Mouse (Mus musculus) hindbrain, embryonic 11.5 days (tissue): ENCODE results near the gene Apol6. TPM values are rescaled to one million over a fixed set of nuclear protein-coding genes. Genes with fewer than 3 reads are reported as not detected.

Experiments used
- ATAC-seq: fragments of 200-750 bp; cut with Nextera tagmentation; 2 replicates; pipeline ENCODE4 v1.8.0; 2017; ENCODE audit warnings: mild to moderate bottlenecking, moderate TSS enrichment, moderate library complexity; ENCODE audit not compliant: low FRiP score
- DNase-seq: peaks from one replicate; pipeline ENCODE4 v3.0.0-alpha.2; 2015; ENCODE audit warnings: low spot score
- H3K27ac ChIP-seq: fragments of 300-500 bp; sonication (generic); 2 replicates; pipeline ENCODE4 v1.5.1; 2014; ENCODE audit warnings: mild to moderate bottlenecking, low read depth, low read length
- H3K27me3 ChIP-seq: fragments of 300-500 bp; sonication (generic); 2 replicates; pipeline ENCODE4 v1.6.1; 2014; ENCODE audit warnings: mild to moderate bottlenecking, low read length, moderate library complexity, mixed read lengths; ENCODE audit not compliant: control insufficient read depth, insufficient read depth
- H3K36me3 ChIP-seq: fragments of 300-500 bp; sonication (generic); 2 replicates; pipeline ENCODE4 v1.6.1; 2014; ENCODE audit warnings: mild to moderate bottlenecking, low read length, moderate library complexity, mixed read lengths; ENCODE audit not compliant: control insufficient read depth, insufficient read depth
- H3K4me1 ChIP-seq: fragments of 300-500 bp; sonication (generic); replicated peaks from 2 replicates; pipeline ENCODE4 v1.6.1; 2014; ENCODE audit warnings: low read length, mixed read lengths; ENCODE audit not compliant: control insufficient read depth, insufficient read depth
- H3K4me2 ChIP-seq: fragments of 300-500 bp; sonication (generic); replicated peaks from 2 replicates; pipeline ENCODE4 v1.6.1; 2014; ENCODE audit warnings: mild to moderate bottlenecking, low read depth, low read length
- H3K4me3 ChIP-seq: fragments of 300-500 bp; sonication (generic); 2 replicates; pipeline ENCODE4 v1.5.1; 2014; ENCODE audit warnings: low read depth, low read length
- H3K9ac ChIP-seq: fragments of 300-500 bp; sonication (generic); 2 replicates; pipeline ENCODE4 v1.6.1; 2014; ENCODE audit warnings: low read depth, low read length
- H3K9me3 ChIP-seq: fragments of 300-500 bp; sonication (generic); 2 replicates; pipeline ENCODE4 v1.6.1; 2016; ENCODE audit warnings: low read length; ENCODE audit not compliant: control insufficient read depth
- WGBS: fragments of 180-500 bp; shearing (Covaris S2); extraction: QIAGEN DNeasy Blood & Tissue Kit; methylation state at CpG from one replicate; pipeline ENCODE4 v1.1.7; 2014; 5-methylcytosine and 5-hydroxymethylcytosine counted together
- polyA plus RNA-seq: library from polyadenylated mRNA; unstranded; fragments of >200 nt; fragmentation: Nextera tagmentation; extraction: Ambion mirVana; gene quantifications from 2 replicates; pipeline ENCODE4 v1.2.1, GENCODE M21; 2014

Apol6 gene
- polyA plus RNA-seq, 1 experiment from 2014 or later, result not detected

- DNase-seq (peak; percentile 38), ATAC-seq (no peak)
- Histone ChIP-seq H3K27me3 (no peaks in the 10 kb centered on the region), H3K4me2 (no peak overlapping the region), H3K9me3 (no peaks in the 10 kb centered on the region), H3K9ac (no peak overlapping the region), H3K4me3 (no peak overlapping the region), H3K36me3 (no peaks in the 10 kb centered on the region), H3K4me1 (no peaks in the 10 kb centered on the region; the same call in 1 of the 2 replicates), H3K27ac (no peak overlapping the region)
- WGBS, result 73% methylated on average over 5 of the region's 5 CpGs
These were observed 18.5 kb upstream of the Apol6 start for GRCm38 (mm10) chr15:77025884-77026583.

- no peak overlapping the region for H3K4me3 ChIP-seq
- DNase-seq (no peak), ATAC-seq (no peak)
- H3K9ac ChIP-seq, result no peak overlapping the region
- WGBS, result 94% methylated on average over 3 of the region's 3 CpGs
- no peak overlapping the region for H3K4me2 ChIP-seq
- no peaks in the 10 kb centered on the region; the same call in 1 of the 2 replicates for H3K4me1 ChIP-seq
- H3K36me3 ChIP-seq, result no peaks in the 10 kb centered on the region
- H3K27ac ChIP-seq, result no peak overlapping the region
- no peaks in the 10 kb centered on the region for H3K9me3 ChIP-seq
- no peaks in the 10 kb centered on the region for H3K27me3 ChIP-seq
These were observed 17.4 kb upstream of the Apol6 start for GRCm38 (mm10) chr15:77027117-77027516.

- H3K9ac ChIP-seq, result no peak overlapping the region
- no peaks in the 10 kb centered on the region; the same call in 1 of the 2 replicates for H3K4me1 ChIP-seq
- no peaks in the 10 kb centered on the region for H3K27me3 ChIP-seq
- no peak overlapping the region for H3K4me2 ChIP-seq
- ATAC-seq (no peak), DNase-seq (no peak)
- no peaks in the 10 kb centered on the region for H3K9me3 ChIP-seq
- WGBS, result 72% methylated on average over 6 of the region's 6 CpGs
- H3K27ac ChIP-seq, result no peak overlapping the region
- H3K4me3 ChIP-seq, result no peak overlapping the region
- H3K36me3 ChIP-seq, result no peaks in the 10 kb centered on the region
These were observed 16.9 kb upstream of the Apol6 start for GRCm38 (mm10) chr15:77027675-77028074.

- Histone ChIP-seq H3K4me1 (no peaks in the 10 kb centered on the region; the same call in 1 of the 2 replicates), H3K9ac (0 out of 2 replicates have a peak overlapping the region, but pooled peaks have one; percentile 15), H3K27me3 (no peaks in the 10 kb centered on the region), H3K4me2 (no peak overlapping the region), H3K27ac (no peak overlapping the region), H3K4me3 (no peak overlapping the region), H3K9me3 (no peaks in the 10 kb centered on the region), H3K36me3 (no peaks in the 10 kb centered on the region)
- 35% methylated on average over 7 of the region's 7 CpGs for WGBS
- ATAC-seq (0 out of 2 replicates have a peak, but pooled peaks have one; percentile 14), DNase-seq (peak; percentile 81)
These were observed 15.1 kb upstream of the Apol6 start for GRCm38 (mm10) chr15:77029331-77029991.

- Histone ChIP-seq H3K4me2 (no peak overlapping the region), H3K27ac (no peak overlapping the region), H3K9ac (no peak overlapping the region), H3K27me3 (no peaks in the 10 kb centered on the region), H3K4me3 (no peak overlapping the region), H3K4me1 (no peaks in the 10 kb centered on the region; the same call in 1 of the 2 replicates), H3K36me3 (no peaks in the 10 kb centered on the region), H3K9me3 (no peaks in the 10 kb centered on the region)
- 52% methylated on average over 3 of the region's 3 CpGs for WGBS
- no peak for ATAC-seq
- DNase-seq, result no peak
These were observed 13.3 kb upstream of the Apol6 start for GRCm38 (mm10) chr15:77031271-77031670.

GRCm38 (mm10) chr15:77034526-77034925, 10.0 kb upstream of the Apol6 start:
- Histone ChIP-seq H3K27ac (no peak overlapping the region), H3K27me3 (no peaks in the 10 kb centered on the region), H3K4me1 (no peaks in the 10 kb centered on the region; the same call in 1 of the 2 replicates), H3K9ac (no peak overlapping the region), H3K4me2 (no peak overlapping the region), H3K36me3 (no peaks in the 10 kb centered on the region), H3K9me3 (no peaks in the 10 kb centered on the region), H3K4me3 (no peak overlapping the region)
- ATAC-seq (no peak), DNase-seq (no peak)
- 75% methylated on average over 6 of the region's 6 CpGs for WGBS

GRCm38 (mm10) chr15:77035643-77036042, 8.9 kb upstream of the Apol6 start:
- H3K4me3 ChIP-seq, result no peak overlapping the region
- no peak overlapping the region for H3K27ac ChIP-seq

GRCm38 (mm10) chr15:77036320-77036988, 8.1 kb upstream of the Apol6 start:
- no peak for ATAC-seq
- 79% methylated on average over 11 of the region's 11 CpGs for WGBS
- no peak for DNase-seq
- Histone ChIP-seq H3K27ac (peak overlapping the region; percentile 55; the same call in 1 of the 2 replicates), H3K9me3 (no peaks in the 10 kb centered on the region), H3K27me3 (no peaks in the 10 kb centered on the region), H3K4me3 (no peak overlapping the region), H3K36me3 (no peaks in the 10 kb centered on the region), H3K9ac (no peak overlapping the region; the same call in 1 of the 2 replicates), H3K4me2 (no peak overlapping the region), H3K4me1 (no peaks in the 10 kb centered on the region; the same call in 1 of the 2 replicates)

More at GRCm38 (mm10) chr15:77035643-77036042, 8.9 kb upstream of the Apol6 start:
- DNase-seq (no peak), ATAC-seq (no peak)
- no peaks in the 10 kb centered on the region for H3K27me3 ChIP-seq
- H3K9me3 ChIP-seq, result no peaks in the 10 kb centered on the region
- H3K36me3 ChIP-seq, result no peaks in the 10 kb centered on the region
- H3K4me2 ChIP-seq, result no peak overlapping the region
- H3K9ac ChIP-seq, result no peak overlapping the region
- WGBS, result 89% methylated on average over 3 of the region's 3 CpGs
- no peaks in the 10 kb centered on the region; the same call in 1 of the 2 replicates for H3K4me1 ChIP-seq
